Mouse (Mus musculus) lung, embryonic 16.5 days (tissue): Measurements from ENCODE around the gene Zfyve27. TPM values are rescaled to one million over a fixed set of nuclear protein-coding genes. Genes with fewer than 3 reads are reported as not detected.

Source experiments
- ATAC-seq: fragments of 200-750 bp; cut with Nextera tagmentation; 2 replicates; pipeline ENCODE4 v1.8.0; 2017; ENCODE audit warnings: low read depth, mild to moderate bottlenecking, moderate library complexity
- H3K27ac ChIP-seq: fragments of 300-500 bp; sonication (generic); 2 replicates; pipeline ENCODE4 v1.5.1; 2014; ENCODE audit warnings: mild to moderate bottlenecking, control low read depth, low read length
- H3K27me3 ChIP-seq: fragments of 300-500 bp; sonication (generic); 2 replicates; pipeline ENCODE4 v1.6.1; 2014; ENCODE audit warnings: low read depth, low read length, mixed read lengths; ENCODE audit not compliant: control insufficient read depth, insufficient read depth
- H3K36me3 ChIP-seq: fragments of 300-500 bp; sonication (generic); 2 replicates; pipeline ENCODE4 v1.6.1; 2014; ENCODE audit warnings: low read length; ENCODE audit not compliant: control insufficient read depth, insufficient read depth
- H3K4me1 ChIP-seq: fragments of 300-500 bp; sonication (generic); replicated peaks from 2 replicates; pipeline ENCODE4 v1.6.1; 2014; ENCODE audit warnings: low read length, mixed read lengths; ENCODE audit not compliant: control insufficient read depth, insufficient read depth
- H3K4me2 ChIP-seq: fragments of 300-500 bp; sonication (generic); 2 replicates; pipeline ENCODE4 v1.6.1; 2014; ENCODE audit warnings: low read depth, low read length, control low read depth
- H3K4me3 ChIP-seq: fragments of 300-500 bp; sonication (generic); 2 replicates; pipeline ENCODE4 v1.5.1; 2014; ENCODE audit warnings: mild to moderate bottlenecking, low read length, control low read depth
- H3K9ac ChIP-seq: fragments of 300-500 bp; sonication (generic); 2 replicates; pipeline ENCODE4 v1.6.1; 2014; ENCODE audit warnings: low read length, control low read depth
- H3K9me3 ChIP-seq: fragments of 300-500 bp; sonication (generic); 2 replicates; pipeline ENCODE4 v1.6.1; 2016; ENCODE audit warnings: low read length; ENCODE audit not compliant: control insufficient read depth
- WGBS: fragments of 180-500 bp; shearing (Covaris S2); extraction: QIAGEN DNeasy Blood & Tissue Kit; methylation state at CpG from one replicate; pipeline ENCODE4 v1.1.7; 2014; 5-methylcytosine and 5-hydroxymethylcytosine counted together
- polyA plus RNA-seq: library from polyadenylated mRNA; unstranded; fragments of >200 nt; fragmentation: Nextera tagmentation; extraction: Ambion mirVana; gene quantifications from 2 replicates; pipeline ENCODE4 v1.2.1, GENCODE M21; 2015

Gene Zfyve27
- polyA plus RNA-seq, result 26.3 and 26.4 TPM in 2 replicates

GRCm38 (mm10) chr19:42163764-42164163 lies at the start of gene Zfyve27:
Gene Zfyve27, plus strand, starts transcription at chr19:42163951.
- Histone ChIP-seq H3K27me3 (no peaks in the 10 kb centered on the region), H3K9me3 (no peaks in the 10 kb centered on the region), H3K4me1 (peaks cover 3% of the 10 kb centered on the region; the same call in 1 of the 2 replicates), H3K4me3 (no peak within 1 kb of the TSS), H3K4me2 (no peak within 1 kb of the TSS), H3K9ac (no peak within 1 kb of the TSS), H3K36me3 (no peaks in the 10 kb centered on the region), H3K27ac (no peak within 1 kb of the TSS)
- 43% methylated on average over 5 of the region's 5 CpGs for WGBS
- no peak for ATAC-seq

GRCm38 (mm10) chr19:42115783-42116335 lies 47.9 kb upstream of the Zfyve27 start:
- H3K27ac ChIP-seq, result peak overlapping the region; percentile 84

GRCm38 (mm10) chr19:42118142-42118541 lies 45.6 kb upstream of the Zfyve27 start:
- no peak overlapping the region for H3K27ac ChIP-seq
- H3K4me2 ChIP-seq, result no peak overlapping the region
- peaks cover 40% of the 10 kb centered on the region for H3K36me3 ChIP-seq
- H3K9ac ChIP-seq, result no peak overlapping the region
- ATAC-seq, result no peak
- H3K27me3 ChIP-seq, result no peaks in the 10 kb centered on the region
- H3K9me3 ChIP-seq, result no peaks in the 10 kb centered on the region
- 89% methylated on average over 9 of the region's 9 CpGs for WGBS
- H3K4me3 ChIP-seq, result no peak overlapping the region
- H3K4me1 ChIP-seq, result peaks cover 4% of the 10 kb centered on the region; the same call in 1 of the 2 replicates

More at GRCm38 (mm10) chr19:42115783-42116335, 47.9 kb upstream of the Zfyve27 start:
- WGBS, result 64% methylated on average over 4 of the region's 4 CpGs
- ATAC-seq, result peak; percentile 92
- Histone ChIP-seq H3K4me3 (no peak overlapping the region), H3K9ac (peak overlapping the region; percentile 8; the same call in 1 of the 2 replicates), H3K27me3 (no peaks in the 10 kb centered on the region), H3K4me2 (no peak overlapping the region), H3K36me3 (peaks cover 30% of the 10 kb centered on the region), H3K9me3 (no peaks in the 10 kb centered on the region), H3K4me1 (peaks cover 4% of the 10 kb centered on the region; the same call in 1 of the 2 replicates)

GRCm38 (mm10) chr19:42118596-42118995 lies 45.2 kb upstream of the Zfyve27 start:
- H3K4me3 ChIP-seq, result no peak overlapping the region
- H3K9ac ChIP-seq, result no peak overlapping the region
- peaks cover 42% of the 10 kb centered on the region for H3K36me3 ChIP-seq
- H3K9me3 ChIP-seq, result no peaks in the 10 kb centered on the region
- no peak for ATAC-seq
- H3K4me1 ChIP-seq, result peaks cover 4% of the 10 kb centered on the region; the same call in 1 of the 2 replicates
- no peak overlapping the region for H3K27ac ChIP-seq
- H3K4me2 ChIP-seq, result no peak overlapping the region
- WGBS, result 64% methylated on average over 5 of the region's 5 CpGs
- H3K27me3 ChIP-seq, result no peaks in the 10 kb centered on the region

- 0 out of 2 replicates have a peak, but pooled peaks have one; percentile 26 for ATAC-seq
- no peak overlapping the region for H3K4me2 ChIP-seq
- H3K4me1 ChIP-seq, result peaks cover 8% of the 10 kb centered on the region
- H3K27me3 ChIP-seq, result no peaks in the 10 kb centered on the region
- H3K27ac ChIP-seq, result no peak overlapping the region
- peaks cover 45% of the 10 kb centered on the region for H3K36me3 ChIP-seq
- H3K9me3 ChIP-seq, result no peaks in the 10 kb centered on the region
- H3K9ac ChIP-seq, result no peak overlapping the region
- 83% methylated on average over 8 of the region's 8 CpGs for WGBS
- no peak overlapping the region for H3K4me3 ChIP-seq
Measured at GRCm38 (mm10) chr19:42120451-42120850, 43.3 kb upstream of the Zfyve27 start.

- no peak overlapping the region for H3K9ac ChIP-seq
- H3K4me1 ChIP-seq, result peaks cover 13% of the 10 kb centered on the region
- H3K4me3 ChIP-seq, result no peak overlapping the region
- H3K4me2 ChIP-seq, result no peak overlapping the region
- H3K27ac ChIP-seq, result no peak overlapping the region; the same call in 1 of the 2 replicates
- no peaks in the 10 kb centered on the region for H3K9me3 ChIP-seq
- H3K27me3 ChIP-seq, result no peaks in the 10 kb centered on the region
- ATAC-seq, result no peak
- H3K36me3 ChIP-seq, result peaks cover 33% of the 10 kb centered on the region
- WGBS, result 79% methylated on average over 13 of the region's 13 CpGs
Measured at GRCm38 (mm10) chr19:42124684-42125083, 39.1 kb upstream of the Zfyve27 start.

GRCm38 (mm10) chr19:42125501-42126218 lies 38.1 kb upstream of the Zfyve27 start:
- Histone ChIP-seq H3K4me2 (peak overlapping the region; percentile 87; the same call in 1 of the 2 replicates), H3K27ac (peak overlapping the region; percentile 88), H3K36me3 (peaks cover 27% of the 10 kb centered on the region), H3K9me3 (no peaks in the 10 kb centered on the region), H3K27me3 (no peaks in the 10 kb centered on the region), H3K4me3 (no peak overlapping the region), H3K9ac (no peak overlapping the region), H3K4me1 (peaks cover 18% of the 10 kb centered on the region)
- no peak for ATAC-seq
- 79% methylated on average over 11 of the region's 11 CpGs for WGBS

GRCm38 (mm10) chr19:42126219-42126605 lies 37.5 kb upstream of the Zfyve27 start:
- Histone ChIP-seq H3K4me3 (peak overlapping the region; percentile 54; the same call in 1 of the 2 replicates), H3K27ac (peak overlapping the region; percentile 88), H3K4me2 (peak overlapping the region; percentile 87), H3K27me3 (no peaks in the 10 kb centered on the region), H3K36me3 (peaks cover 23% of the 10 kb centered on the region), H3K9ac (peak overlapping the region; percentile 35; the same call in 1 of the 2 replicates), H3K4me1 (peaks cover 18% of the 10 kb centered on the region), H3K9me3 (no peaks in the 10 kb centered on the region)
- no peak for ATAC-seq
- WGBS, result 79% methylated on average over 6 of the region's 6 CpGs

- WGBS, result 57% methylated on average over 5 of the region's 5 CpGs
- Histone ChIP-seq H3K9ac (peak overlapping the region; percentile 35), H3K27ac (peak overlapping the region; percentile 88)
Measured at GRCm38 (mm10) chr19:42127024-42127423, 36.7 kb upstream of the Zfyve27 start.

More at GRCm38 (mm10) chr19:42127024-42127423, 36.7 kb upstream of the Zfyve27 start:
- ATAC-seq, result peak; percentile 18
- Histone ChIP-seq H3K4me2 (peak overlapping the region; percentile 87), H3K36me3 (peaks cover 16% of the 10 kb centered on the region), H3K4me1 (peaks cover 18% of the 10 kb centered on the region), H3K27me3 (no peaks in the 10 kb centered on the region), H3K4me3 (peak overlapping the region; percentile 54), H3K9me3 (no peaks in the 10 kb centered on the region)
